Mouse (Mus musculus): ENCODE data around the gene Synpo2.

The Synpo2 gene

GRCm38 (mm10) chr3:123092913-123093639 is 142.9 kb downstream of the Synpo2 start:
- ChIA-PET POLR2A (interaction anchor here in 3 of 4 experiments (0.6 to 1.6 kb wide), 5 partner anchors 28 to 1170 kb away, joined by 3 to 4 read pairs (median 3); partner anchors contain the start of gene Usp53 (in 1 of the 3)), CTCF (interaction anchor here in 2 of 4 experiments (0.6 to 0.9 kb wide), 2 partner anchors 10 to 117 kb away, joined by 3 to 4 read pairs; no protein-coding TSS in a partner anchor)

GRCm38 (mm10) chr3:123092442-123092841 is 143.5 kb downstream of the Synpo2 start:
- CTCF ChIA-PET, result no interaction called here

GRCm38 (mm10) chr3:123089297-123090020 is 146.5 kb downstream of the Synpo2 start:
- ChIA-PET CTCF (no interaction called here), POLR2A (interaction anchor here in 1 of 4 experiments (1.0 kb wide), 1 partner anchor 14 kb away, joined by 3 read pairs; no protein-coding TSS in a partner anchor)

More at GRCm38 (mm10) chr3:123092442-123092841, 143.5 kb downstream of the Synpo2 start:
- POLR2A ChIA-PET, result interaction anchor here in 2 of 4 experiments (0.7 to 1.1 kb wide), 2 partner anchors 28 to 100 kb away, joined by 3 read pairs; no protein-coding TSS in a partner anchor

GRCm38 (mm10) chr3:123088284-123088683 is 147.7 kb downstream of the Synpo2 start:
- CTCF ChIA-PET, result no interaction called here
- POLR2A ChIA-PET, result no interaction called here

- POLR2A ChIA-PET, result interaction anchor here in 1 of 4 experiments (1.6 kb wide), 1 partner anchor 26 kb away, joined by 4 read pairs; no protein-coding TSS in a partner anchor
- CTCF ChIA-PET, result no interaction called here
Measured at GRCm38 (mm10) chr3:123085871-123086501, 150.0 kb downstream of the Synpo2 start.

GRCm38 (mm10) chr3:123081665-123082064 is 154.3 kb downstream of the Synpo2 start:
- POLR2A ChIA-PET, result interaction anchor here in 2 of 4 experiments (0.6 kb wide), 2 partner anchors 976 to 1984 kb away, joined by 3 read pairs; no protein-coding TSS in a partner anchor
- CTCF ChIA-PET, result interaction anchor here in 1 of 4 experiments (0.7 kb wide), 1 partner anchor 51 kb away, joined by 3 read pairs; no protein-coding TSS in a partner anchor

- ChIA-PET CTCF (no interaction called here), POLR2A (interaction anchor here in 1 of 4 experiments (0.6 kb wide), 1 partner anchor 975 kb away, joined by 3 read pairs; no protein-coding TSS in a partner anchor)
Measured at GRCm38 (mm10) chr3:123080943-123081342, 155.0 kb downstream of the Synpo2 start.

- ChIA-PET POLR2A (no interaction called here), CTCF (no interaction called here)
Measured at GRCm38 (mm10) chr3:123080017-123080725, 155.8 kb downstream of the Synpo2 start.

GRCm38 (mm10) chr3:123075759-123076158 is 160.2 kb downstream of the Synpo2 start:
- POLR2A ChIA-PET, result no interaction called here
- CTCF ChIA-PET, result no interaction called here

GRCm38 (mm10) chr3:123075034-123075433 is 160.9 kb downstream of the Synpo2 start:
- CTCF ChIA-PET, result no interaction called here

GRCm38 (mm10) chr3:123073351-123073750 is 162.6 kb downstream of the Synpo2 start:
- ChIA-PET CTCF (no interaction called here), POLR2A (no interaction called here)

More at GRCm38 (mm10) chr3:123075034-123075433, 160.9 kb downstream of the Synpo2 start:
- POLR2A ChIA-PET, result no interaction called here

- ChIA-PET POLR2A (no interaction called here), CTCF (no interaction called here)
Measured at GRCm38 (mm10) chr3:123072472-123072871, 163.5 kb downstream of the Synpo2 start.

GRCm38 (mm10) chr3:123070996-123071395 is 165.0 kb downstream of the Synpo2 start:
- CTCF ChIA-PET, result no interaction called here
- POLR2A ChIA-PET, result interaction anchor here in 1 of 4 experiments (1.0 kb wide), 1 partner anchor 341 kb away, joined by 3 read pairs; no protein-coding TSS in a partner anchor

- POLR2A ChIA-PET, result interaction anchor here in 1 of 4 experiments (0.7 kb wide), 1 partner anchor 34 kb away, joined by 3 read pairs; no protein-coding TSS in a partner anchor
- CTCF ChIA-PET, result no interaction called here
Measured at GRCm38 (mm10) chr3:123066836-123067235, 169.1 kb downstream of the Synpo2 start.

GRCm38 (mm10) chr3:123065466-123065865 is 170.5 kb downstream of the Synpo2 start:
- ChIA-PET POLR2A (interaction anchor here in 1 of 4 experiments (0.6 kb wide), 1 partner anchor 320 kb away, joined by 3 read pairs; the partner anchor contains the start of gene Mettl14), CTCF (no interaction called here)

GRCm38 (mm10) chr3:123064186-123064585 is 171.8 kb downstream of the Synpo2 start:
- CTCF ChIA-PET, result no interaction called here
- POLR2A ChIA-PET, result interaction anchor here in 1 of 4 experiments (1.2 kb wide), 1 partner anchor 12 kb away, joined by 3 read pairs; no protein-coding TSS in a partner anchor

GRCm38 (mm10) chr3:123061931-123062330 is 174.0 kb downstream of the Synpo2 start:
- POLR2A ChIA-PET, result no interaction called here

GRCm38 (mm10) chr3:123058832-123059231 is 177.1 kb downstream of the Synpo2 start:
- ChIA-PET POLR2A (no interaction called here), CTCF (interaction anchor here in 1 of 4 experiments (0.6 kb wide), 1 partner anchor 32 kb away, joined by 3 read pairs; no protein-coding TSS in a partner anchor)

More at GRCm38 (mm10) chr3:123061931-123062330, 174.0 kb downstream of the Synpo2 start:
- CTCF ChIA-PET, result no interaction called here

- POLR2A ChIA-PET, result interaction anchor here in 1 of 4 experiments (0.6 kb wide), 1 partner anchor 556 kb away, joined by 4 read pairs; no protein-coding TSS in a partner anchor
- CTCF ChIA-PET, result no interaction called here
Measured at GRCm38 (mm10) chr3:123054178-123054577, 181.8 kb downstream of the Synpo2 start.
